Mouse (Mus musculus) hindbrain, embryonic 11.5 days (tissue): ENCODE measurements around the gene Lpcat3. TPM values are rescaled to one million over a fixed set of nuclear protein-coding genes. Genes with fewer than 3 reads are reported as not detected.
"Not testable (repeated sequence)": the region's sequence is repeated elsewhere in the genome, so short reads cannot be mapped to it uniquely, and the experiment has no call there.

Source experiments
- ATAC-seq: fragments of 200-750 bp; cut with Nextera tagmentation; 2 replicates; pipeline ENCODE4 v1.8.0; 2017; ENCODE audit warnings: mild to moderate bottlenecking, moderate TSS enrichment, moderate library complexity; ENCODE audit not compliant: low FRiP score
- DNase-seq: peaks from one replicate; pipeline ENCODE4 v3.0.0-alpha.2; 2015; ENCODE audit warnings: low spot score
- H3K27ac ChIP-seq: fragments of 300-500 bp; sonication (generic); 2 replicates; pipeline ENCODE4 v1.5.1; 2014; ENCODE audit warnings: mild to moderate bottlenecking, low read depth, low read length
- H3K27me3 ChIP-seq: fragments of 300-500 bp; sonication (generic); 2 replicates; pipeline ENCODE4 v1.6.1; 2014; ENCODE audit warnings: mild to moderate bottlenecking, low read length, moderate library complexity, mixed read lengths; ENCODE audit not compliant: control insufficient read depth, insufficient read depth
- H3K36me3 ChIP-seq: fragments of 300-500 bp; sonication (generic); 2 replicates; pipeline ENCODE4 v1.6.1; 2014; ENCODE audit warnings: mild to moderate bottlenecking, low read length, moderate library complexity, mixed read lengths; ENCODE audit not compliant: control insufficient read depth, insufficient read depth
- H3K4me1 ChIP-seq: fragments of 300-500 bp; sonication (generic); replicated peaks from 2 replicates; pipeline ENCODE4 v1.6.1; 2014; ENCODE audit warnings: low read length, mixed read lengths; ENCODE audit not compliant: control insufficient read depth, insufficient read depth
- H3K4me2 ChIP-seq: fragments of 300-500 bp; sonication (generic); replicated peaks from 2 replicates; pipeline ENCODE4 v1.6.1; 2014; ENCODE audit warnings: mild to moderate bottlenecking, low read depth, low read length
- H3K4me3 ChIP-seq: fragments of 300-500 bp; sonication (generic); 2 replicates; pipeline ENCODE4 v1.5.1; 2014; ENCODE audit warnings: low read depth, low read length
- H3K9ac ChIP-seq: fragments of 300-500 bp; sonication (generic); 2 replicates; pipeline ENCODE4 v1.6.1; 2014; ENCODE audit warnings: low read depth, low read length
- H3K9me3 ChIP-seq: fragments of 300-500 bp; sonication (generic); 2 replicates; pipeline ENCODE4 v1.6.1; 2016; ENCODE audit warnings: low read length; ENCODE audit not compliant: control insufficient read depth
- WGBS: fragments of 180-500 bp; shearing (Covaris S2); extraction: QIAGEN DNeasy Blood & Tissue Kit; methylation state at CpG from one replicate; pipeline ENCODE4 v1.1.7; 2014; 5-methylcytosine and 5-hydroxymethylcytosine counted together
- polyA plus RNA-seq: library from polyadenylated mRNA; unstranded; fragments of >200 nt; fragmentation: Nextera tagmentation; extraction: Ambion mirVana; gene quantifications from 2 replicates; pipeline ENCODE4 v1.2.1, GENCODE M21; 2014

The Lpcat3 gene
- polyA plus RNA-seq, 1 experiment from 2014 or later, result 43.2 TPM

GRCm38 (mm10) chr6:124685606-124686386 lies 23.0 kb downstream of the Lpcat3 start:
- no peak for DNase-seq

GRCm38 (mm10) chr6:124686644-124687043 lies 23.8 kb downstream of the Lpcat3 start:
- H3K27ac ChIP-seq, H3K36me3 ChIP-seq, H3K4me2 ChIP-seq, H3K4me3 ChIP-seq, DNase-seq, H3K4me1 ChIP-seq, H3K27me3 ChIP-seq, H3K9ac ChIP-seq, ATAC-seq, H3K9me3 ChIP-seq: not testable (repeated sequence)
- WGBS, result 86% methylated on average over 1 of the region's 1 CpGs

More at GRCm38 (mm10) chr6:124685606-124686386, 23.0 kb downstream of the Lpcat3 start:
- no peaks in the 10 kb centered on the region for H3K4me1 ChIP-seq
- H3K27ac ChIP-seq, result no peak overlapping the region
- no peak overlapping the region for H3K4me2 ChIP-seq
- 83% methylated on average over 12 of the region's 12 CpGs for WGBS
- no peaks in the 10 kb centered on the region for H3K9me3 ChIP-seq
- H3K4me3 ChIP-seq, result no peak overlapping the region
- no peaks in the 10 kb centered on the region for H3K27me3 ChIP-seq
- H3K9ac ChIP-seq, result no peak overlapping the region
- no peaks in the 10 kb centered on the region for H3K36me3 ChIP-seq
- no peak for ATAC-seq

GRCm38 (mm10) chr6:124688151-124688758 lies 25.4 kb downstream of the Lpcat3 start:
- no peak overlapping the region for H3K9ac ChIP-seq
- no peak for DNase-seq
- ATAC-seq, result no peak
- no peaks in the 10 kb centered on the region for H3K27me3 ChIP-seq
- no peak overlapping the region for H3K4me2 ChIP-seq
- no peaks in the 10 kb centered on the region for H3K36me3 ChIP-seq
- 89% methylated on average over 8 of the region's 8 CpGs for WGBS
- H3K4me3 ChIP-seq, result no peak overlapping the region
- H3K4me1 ChIP-seq, result no peaks in the 10 kb centered on the region
- no peaks in the 10 kb centered on the region for H3K9me3 ChIP-seq
- no peak overlapping the region for H3K27ac ChIP-seq

- Histone ChIP-seq H3K4me2 (no peak overlapping the region), H3K4me1 (no peaks in the 10 kb centered on the region), H3K9ac (no peak overlapping the region), H3K4me3 (no peak overlapping the region), H3K36me3 (no peaks in the 10 kb centered on the region), H3K27ac (no peak overlapping the region), H3K27me3 (no peaks in the 10 kb centered on the region), H3K9me3 (no peaks in the 10 kb centered on the region)
- ATAC-seq (no peak), DNase-seq (no peak)
- WGBS, result 98% methylated on average over 3 of the region's 3 CpGs
Observed at GRCm38 (mm10) chr6:124689011-124689410, 26.2 kb downstream of the Lpcat3 start.

GRCm38 (mm10) chr6:124690517-124690916 lies 27.7 kb downstream of the Lpcat3 start:
- Histone ChIP-seq H3K27ac (no peak overlapping the region), H3K36me3 (no peaks in the 10 kb centered on the region), H3K9me3 (no peaks in the 10 kb centered on the region), H3K27me3 (no peaks in the 10 kb centered on the region), H3K4me2 (no peak overlapping the region), H3K4me3 (no peak overlapping the region), H3K9ac (no peak overlapping the region), H3K4me1 (no peaks in the 10 kb centered on the region)
- 91% methylated on average over 3 of the region's 3 CpGs for WGBS
- ATAC-seq, result no peak
- DNase-seq, result no peak

- H3K9ac ChIP-seq, result no peak overlapping the region
- no peaks in the 10 kb centered on the region for H3K4me1 ChIP-seq
- no peaks in the 10 kb centered on the region for H3K36me3 ChIP-seq
- no peak overlapping the region for H3K27ac ChIP-seq
- no peak overlapping the region for H3K4me3 ChIP-seq
- DNase-seq (no peak), ATAC-seq (no peak)
- H3K4me2 ChIP-seq, result no peak overlapping the region
- WGBS, result 68% methylated on average over 15 of the region's 15 CpGs
- no peaks in the 10 kb centered on the region for H3K27me3 ChIP-seq
- no peaks in the 10 kb centered on the region for H3K9me3 ChIP-seq
Observed at GRCm38 (mm10) chr6:124693243-124693981, 30.6 kb downstream of the Lpcat3 start.

- Histone ChIP-seq H3K36me3 (no peaks in the 10 kb centered on the region), H3K4me2 (no peak overlapping the region), H3K9ac (no peak overlapping the region), H3K27me3 (no peaks in the 10 kb centered on the region), H3K9me3 (no peaks in the 10 kb centered on the region), H3K27ac (no peak overlapping the region), H3K4me1 (no peaks in the 10 kb centered on the region), H3K4me3 (no peak overlapping the region)
- WGBS, result 75% methylated on average over 15 of the region's 15 CpGs
- ATAC-seq (no peak), DNase-seq (no peak)
Observed at GRCm38 (mm10) chr6:124694166-124694955, 31.5 kb downstream of the Lpcat3 start.

- Histone ChIP-seq H3K4me1 (no peaks in the 10 kb centered on the region), H3K9ac (no peak overlapping the region), H3K27ac (no peak overlapping the region), H3K36me3 (no peaks in the 10 kb centered on the region), H3K9me3 (no peaks in the 10 kb centered on the region), H3K4me3 (no peak overlapping the region), H3K4me2 (no peak overlapping the region), H3K27me3 (no peaks in the 10 kb centered on the region)
- ATAC-seq (no peak), DNase-seq (no peak)
- WGBS, result 91% methylated on average over 7 of the region's 7 CpGs
Observed at GRCm38 (mm10) chr6:124696441-124697150, 33.8 kb downstream of the Lpcat3 start.
